Mouse (Mus musculus) small intestine, adult 10 weeks (tissue): ENCODE data around the gene Alg13. TPM values are rescaled to one million over a fixed set of nuclear protein-coding genes. Genes with fewer than 3 reads are reported as not detected.

Source experiments
- polyA plus RNA-seq: library from polyadenylated mRNA; stranded (reverse); fragments of 350-450 nt; fragmentation: Illumina TruSeq; extraction: RNeasy Lipid Tissue Mini Kit (QIAGEN cat#74804); gene quantifications from one replicate; pipeline ENCODE4 v1.2.3, GENCODE M21; 2014; ENCODE audit warnings: low replicate concordance

The Alg13 gene
- 20.2 TPM for polyA plus RNA-seq

DNA sequence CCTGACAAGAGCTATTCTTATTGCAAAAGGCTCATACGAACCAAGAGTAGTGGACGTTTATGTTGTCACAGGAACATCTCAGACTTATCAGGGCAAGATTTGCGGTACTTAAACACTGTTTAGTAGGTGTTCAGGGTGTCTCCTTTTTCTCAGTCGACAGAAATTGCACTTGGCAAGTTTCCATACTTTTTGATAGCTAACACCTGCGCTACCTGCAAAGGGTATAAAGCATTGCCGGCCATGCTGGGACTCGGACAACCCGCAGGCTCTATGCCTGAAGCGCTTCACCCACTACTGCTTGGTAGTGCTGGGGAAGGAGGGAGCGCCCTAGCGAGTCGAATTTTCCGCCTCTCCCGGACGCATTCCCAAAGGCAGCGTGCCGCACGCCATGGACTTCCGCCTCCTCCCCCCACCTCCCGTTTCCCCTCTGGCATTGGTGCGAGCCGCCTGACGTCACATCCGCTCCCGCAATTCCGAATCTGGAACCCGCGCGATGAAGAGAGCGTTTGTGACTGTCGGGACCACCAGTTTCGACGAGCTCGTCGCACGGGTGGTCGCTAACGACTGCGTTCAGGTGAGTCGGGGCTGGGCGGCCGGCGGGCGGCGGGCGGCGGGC, at the start of gene Alg13:
Alg13 (plus strand) TSS at position 257 of the 616 bp plus-strand sequence.

Other genes with a start within 250 kb of the Alg13 start
- not detected for gene A730046J19Rik, start 164.1 kb upstream of the Alg13 start, polyA plus RNA-seq
- not detected for gene Trpc5os, start 138.8 kb downstream of the Alg13 start, polyA plus RNA-seq